Mouse (Mus musculus): Measurements from ENCODE around the gene Pip5k1b.

The Pip5k1b gene

DNA sequence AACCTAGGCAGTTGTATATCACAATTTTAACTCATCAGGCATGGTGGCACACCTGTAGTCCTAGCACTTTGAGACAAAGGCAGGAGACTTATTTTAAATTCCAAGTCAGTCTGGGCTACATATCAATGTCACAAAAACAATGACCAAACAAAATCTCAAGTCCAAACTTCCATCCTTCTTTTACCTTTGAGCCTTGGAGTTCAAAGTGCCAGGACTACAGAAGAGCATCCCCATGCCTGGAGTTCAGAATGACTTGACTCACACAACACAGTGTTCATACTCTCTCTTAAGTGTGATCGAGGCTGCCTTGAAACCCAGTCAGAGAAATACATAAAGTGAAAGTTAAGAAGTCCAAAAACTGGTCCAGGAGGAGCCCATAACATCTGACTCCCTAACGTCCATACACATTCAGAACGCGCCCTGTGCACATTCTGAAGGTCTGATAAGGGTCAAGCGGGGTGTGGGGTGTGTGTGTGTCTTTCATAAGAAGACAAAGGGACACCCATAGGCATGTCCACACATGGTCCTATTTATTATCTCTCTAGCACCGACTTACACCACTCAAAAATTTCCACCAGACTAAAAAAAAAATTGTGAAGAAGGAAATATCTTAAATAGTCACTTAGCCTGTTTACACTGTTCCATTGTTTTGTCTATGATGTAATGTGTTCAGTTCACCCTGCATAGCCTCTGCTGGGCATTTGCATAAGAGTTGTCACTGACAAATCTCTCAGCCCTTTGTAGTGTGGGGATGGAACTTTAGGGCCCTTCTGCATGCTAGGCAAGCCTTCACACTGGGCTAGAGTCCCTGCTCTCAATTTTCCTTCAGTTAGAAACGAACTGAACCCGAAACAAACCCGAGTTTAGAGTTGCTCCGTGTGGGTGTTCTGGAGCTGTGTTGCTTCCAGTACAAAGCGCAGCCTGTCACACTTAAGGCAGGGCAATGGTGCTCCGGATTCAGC, 296.0 kb downstream of the Pip5k1b start:
- DNase-seq (ENCODE audit: low spot score in 2 of 2): no peak

DNA sequence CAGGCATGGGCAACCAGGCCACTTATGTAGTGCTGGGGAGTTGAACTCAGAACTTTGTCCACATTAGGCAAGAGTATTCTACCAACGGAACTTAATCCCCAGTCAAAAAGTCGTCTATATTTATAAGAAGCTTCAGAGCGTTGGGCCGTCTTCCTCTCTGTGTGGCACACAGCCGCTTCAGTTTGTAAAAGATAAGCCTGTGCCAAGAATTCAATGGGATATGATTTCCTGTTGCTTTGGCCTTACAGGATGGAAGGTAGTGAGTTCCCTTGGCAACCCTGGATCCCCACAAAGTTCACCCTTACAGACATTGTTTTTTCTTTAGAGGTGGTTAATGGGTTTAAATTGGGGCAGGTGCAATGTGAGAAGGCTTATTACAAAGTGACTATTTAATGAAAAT, 297.3 kb downstream of the Pip5k1b start:
- no peak for DNase-seq (ENCODE audit: low spot score in 2 of 2)

DNA sequence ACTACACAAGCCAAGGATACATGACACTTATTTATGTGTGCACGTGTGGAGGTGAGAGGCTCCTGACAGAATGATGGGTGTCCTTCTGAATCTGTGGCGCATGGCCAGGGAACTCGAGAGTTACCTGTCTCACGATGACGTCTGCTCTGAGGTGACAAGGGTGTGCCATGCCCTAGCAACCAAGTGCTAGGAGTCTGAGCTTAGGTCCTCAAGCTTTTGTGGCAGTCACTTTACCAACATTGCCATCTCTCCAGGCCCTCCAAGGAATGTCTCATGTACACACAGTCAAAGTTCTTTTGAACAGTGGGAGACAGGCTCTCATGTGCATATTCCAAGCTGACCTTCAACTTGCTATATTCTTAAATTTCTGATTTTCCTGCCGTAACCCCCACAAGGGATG, 297.7 kb downstream of the Pip5k1b start:
- no peak for DNase-seq (ENCODE audit: low spot score in 2 of 2)

DNA sequence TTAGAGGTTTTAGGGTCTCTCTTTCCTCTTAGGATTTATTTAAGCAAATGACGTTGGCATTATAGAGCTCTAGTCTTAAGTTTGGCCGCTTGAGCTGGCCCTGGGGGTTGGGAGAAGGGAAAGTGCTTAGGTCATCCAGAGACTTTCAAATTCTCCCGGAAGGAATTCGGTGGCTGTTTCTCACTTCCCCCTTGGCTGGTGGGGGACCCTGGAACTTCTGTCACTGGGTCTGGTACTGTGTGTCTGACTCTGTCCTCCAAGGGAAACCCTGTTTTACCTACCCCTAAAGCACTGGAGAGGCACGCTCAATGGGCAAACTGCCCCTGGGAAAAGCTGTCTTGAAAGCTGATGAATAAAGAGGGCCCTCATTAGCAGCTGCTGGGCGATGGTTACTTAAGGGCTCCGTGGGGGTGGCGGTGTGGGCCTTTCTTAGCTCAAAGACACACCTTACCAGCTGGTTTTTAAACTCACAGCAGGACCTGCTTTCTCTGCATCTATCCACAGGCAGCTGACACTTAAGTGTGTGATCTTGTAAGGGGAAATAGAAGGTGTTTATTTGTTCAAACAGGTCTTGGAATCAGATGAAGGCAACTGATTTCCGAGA, 301.9 kb downstream of the Pip5k1b start:
- no peak for DNase-seq (ENCODE audit: low spot score in 2 of 2)

DNA sequence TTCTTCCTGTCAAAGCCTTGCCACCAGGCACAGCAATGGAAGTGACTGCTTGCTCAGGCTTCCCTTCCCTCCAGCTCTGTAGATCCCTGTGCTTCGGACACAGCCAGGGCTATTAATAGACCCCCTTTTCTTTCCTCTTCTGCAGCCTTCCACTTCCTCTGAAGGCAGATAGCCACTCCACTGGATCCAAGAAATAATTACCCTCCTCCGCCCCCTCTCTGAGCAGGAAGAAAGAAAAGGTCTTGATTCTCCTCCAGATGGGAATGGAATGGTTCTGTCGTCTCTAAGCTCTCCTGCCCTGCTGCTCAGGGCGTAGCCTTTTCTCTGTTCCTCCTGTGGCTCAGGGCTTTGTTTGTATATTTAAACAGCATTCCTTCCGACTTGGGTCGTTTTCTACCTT, 303.8 kb downstream of the Pip5k1b start:
- no peak for DNase-seq (ENCODE audit: low spot score in 2 of 2)
